16 mouse cellular contexts compared by ENCODE assay signal in the genomic region with DNA sequence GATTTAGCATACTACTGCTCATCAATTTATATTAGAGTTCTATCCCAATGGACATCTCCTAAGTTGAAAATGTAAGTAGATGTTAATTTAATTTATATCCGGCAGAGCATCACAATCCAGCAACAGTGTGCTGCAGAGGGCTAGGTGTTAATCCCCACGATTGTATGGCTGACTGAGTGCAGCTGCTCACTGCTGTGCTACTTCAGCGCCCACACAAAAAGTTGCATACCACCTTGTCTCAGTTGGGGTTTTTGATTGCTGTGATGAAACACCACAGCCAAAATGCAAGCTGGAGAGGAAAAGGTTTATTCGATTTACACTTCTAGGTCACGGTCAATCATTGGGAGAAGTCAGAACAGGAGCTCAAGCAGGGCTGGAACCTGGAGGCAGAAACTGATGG.
"Had no signal": no experiment of that assay in that cellular context is flagged by ENCODE, and none has a peak within 500 bp of the region (broad histone marks: within the 10 kb centered on the region; RNA-seq: fewer than 3 reads in every experiment).

No protein-coding gene starts in this region.

- DNase-seq: heart, postnatal 10 days; heart, postnatal 14 days; heart, postnatal 36 days; heart, postnatal 4 days; kidney, adult 11 months; kidney, adult 18-20 months; kidney, adult 2 months; kidney, adult 8-10 months; kidney, adult 9 months; kidney, postnatal 10 days; kidney, postnatal 14 days; kidney, postnatal 25 days; kidney, postnatal 36 days; kidney, postnatal 4 days; layer of hippocampus, adult 9-11 months; layer of hippocampus, postnatal 36 days had no signal
